Mouse (Mus musculus) mesoderm, embryonic 11.5 days (tissue): ENCODE data around the gene Cbln1.

ENCODE experiments used
- DNase-seq: peaks from one replicate; pipeline ENCODE4 v3.0.0-alpha.2; 2012; ENCODE audit warnings: low read depth, low spot score

The Cbln1 gene

GRCm38 (mm10) chr8:87469931-87470833 lies 2.2 kb downstream of the Cbln1 start:
- DNase-seq = peak; percentile 30

DNA sequence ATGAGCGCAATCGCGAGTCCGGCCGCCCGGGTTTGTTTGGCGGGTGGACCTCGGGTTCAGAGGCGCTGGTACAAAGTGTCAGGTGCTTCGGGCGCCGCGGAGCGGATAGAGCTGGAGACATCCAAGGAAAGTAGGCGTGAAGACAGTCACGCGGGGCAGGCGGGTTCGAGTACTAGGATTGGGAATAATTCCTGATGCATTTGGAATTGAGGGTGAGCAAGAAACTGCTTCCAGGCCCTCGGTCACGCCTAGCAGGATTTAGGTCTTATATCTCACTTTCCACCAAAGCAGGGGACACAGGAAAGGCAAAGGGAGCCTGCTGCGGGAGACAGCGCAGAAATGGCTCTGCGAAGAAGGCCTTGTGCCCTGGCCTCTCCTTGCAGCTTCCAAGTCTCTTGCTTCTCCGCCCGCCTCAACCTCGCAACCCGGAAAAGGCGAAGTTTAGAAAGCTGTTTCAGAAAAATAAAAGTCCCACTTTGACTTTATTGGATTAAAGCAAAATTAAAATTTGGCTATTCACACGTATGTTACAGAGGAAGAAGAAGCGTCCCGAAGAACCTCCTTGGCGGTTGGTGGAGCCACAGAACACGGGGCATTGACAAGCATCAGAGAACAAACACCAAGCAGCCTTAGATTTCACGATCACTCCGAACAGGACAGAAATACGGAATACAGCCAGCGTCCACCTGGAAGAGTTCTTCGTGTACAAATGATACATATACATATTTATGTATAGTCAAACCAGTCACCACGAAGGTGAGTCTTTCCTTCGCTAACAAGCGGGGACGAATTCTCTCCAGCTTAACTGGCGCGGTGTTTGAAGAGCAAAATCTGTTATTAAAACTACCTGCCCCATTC lies 3.2 kb downstream of the Cbln1 start:
- peak; percentile 20 for DNase-seq

GRCm38 (mm10) chr8:87468416-87468957 lies 3.9 kb downstream of the Cbln1 start:
- DNase-seq = peak; percentile 21

GRCm38 (mm10) chr8:87467906-87468305 lies 4.5 kb downstream of the Cbln1 start:
- DNase-seq = no peak

- no peak for DNase-seq
Observed at GRCm38 (mm10) chr8:87466936-87467602, 5.3 kb downstream of the Cbln1 start.

GRCm38 (mm10) chr8:87466335-87466734 lies 6.1 kb downstream of the Cbln1 start:
- no peak for DNase-seq

GRCm38 (mm10) chr8:87464446-87464845 lies 8.0 kb downstream of the Cbln1 start:
- DNase-seq = no peak

DNA sequence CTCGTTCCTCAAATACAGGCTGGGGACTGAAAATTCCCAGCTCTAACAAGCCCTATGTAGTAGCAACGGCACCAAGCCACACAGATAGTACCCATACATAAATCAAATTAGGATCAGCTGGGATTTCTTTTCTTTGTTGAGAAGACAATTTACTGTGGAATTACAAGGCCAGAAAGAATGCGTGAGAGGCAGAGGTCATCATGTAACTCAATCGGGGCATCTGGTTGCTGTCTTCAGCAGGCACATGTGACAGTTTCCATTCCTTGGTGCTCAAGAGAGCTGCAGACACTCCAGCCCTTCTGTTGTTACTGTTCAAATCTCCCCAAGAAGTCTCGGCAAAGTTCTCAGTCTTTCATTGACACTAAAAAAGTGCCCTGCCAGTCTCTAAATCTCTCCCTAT lies 10.6 kb downstream of the Cbln1 start:
- DNase-seq = peak; percentile 60

DNA sequence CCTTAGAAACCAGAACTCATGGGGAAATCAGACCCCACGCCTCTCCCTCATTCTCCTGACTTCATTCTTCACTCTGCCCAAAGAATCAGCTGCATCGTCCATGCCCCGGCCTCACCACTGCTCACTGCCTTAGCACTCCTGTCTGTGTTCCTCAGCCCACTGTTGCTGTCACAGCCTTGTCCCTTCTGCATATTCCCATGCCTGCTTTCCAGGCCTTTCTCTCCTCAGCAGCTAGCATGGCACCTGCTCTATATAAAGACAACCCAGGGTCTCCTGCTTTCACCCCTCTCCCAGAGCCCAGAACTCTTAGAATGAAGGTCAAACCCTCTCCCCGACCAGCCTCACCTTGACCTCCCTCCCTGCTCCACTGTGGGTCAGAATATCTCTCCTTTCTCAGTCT lies 15.5 kb downstream of the Cbln1 start:
- no peak for DNase-seq

- no peak for DNase-seq
Observed at GRCm38 (mm10) chr8:87452815-87453214, 19.6 kb downstream of the Cbln1 start.

DNA sequence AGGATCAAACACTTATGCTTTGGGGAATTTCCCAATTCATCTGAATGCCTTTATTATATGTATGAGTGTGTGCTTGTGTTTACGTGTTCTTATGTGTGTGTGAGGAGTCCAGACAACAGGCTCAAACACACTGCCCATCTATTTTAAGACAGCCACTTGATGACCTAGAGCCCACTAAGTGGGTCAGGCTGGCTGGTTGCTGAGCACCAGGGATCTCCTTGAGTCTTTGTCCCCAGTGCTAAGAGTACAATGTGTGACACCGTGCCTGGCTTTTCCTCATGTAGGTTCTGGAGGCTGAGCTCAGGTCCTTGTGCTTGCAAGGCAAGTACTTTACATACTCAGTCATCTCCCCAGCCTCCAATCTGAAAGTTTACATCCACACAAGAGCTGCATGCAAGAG lies 20.7 kb downstream of the Cbln1 start:
- DNase-seq = no peak

GRCm38 (mm10) chr8:87434592-87434991 lies 37.8 kb downstream of the Cbln1 start:
- no peak for DNase-seq

DNA sequence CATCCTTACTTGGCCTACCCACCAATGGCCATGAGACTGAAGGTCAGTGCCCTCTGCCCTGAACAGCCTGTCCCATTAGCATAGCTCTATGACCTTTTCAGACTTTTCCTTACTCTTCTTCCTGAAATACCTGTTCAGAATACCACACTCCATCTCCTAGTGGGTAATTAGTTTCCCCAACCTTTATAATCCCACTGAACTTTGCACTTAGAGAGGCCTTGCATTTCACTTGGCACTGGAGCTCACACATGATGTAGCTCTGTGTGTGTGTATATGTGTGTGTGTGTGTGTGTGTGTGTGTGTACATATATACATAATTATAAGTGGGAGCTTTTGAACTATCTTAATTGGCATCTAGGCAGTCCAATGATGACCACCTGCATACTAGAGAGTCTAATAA lies 45.2 kb downstream of the Cbln1 start:
- no peak for DNase-seq

- no peak for DNase-seq
Observed at GRCm38 (mm10) chr8:87424706-87425105, 47.7 kb downstream of the Cbln1 start.

DNA sequence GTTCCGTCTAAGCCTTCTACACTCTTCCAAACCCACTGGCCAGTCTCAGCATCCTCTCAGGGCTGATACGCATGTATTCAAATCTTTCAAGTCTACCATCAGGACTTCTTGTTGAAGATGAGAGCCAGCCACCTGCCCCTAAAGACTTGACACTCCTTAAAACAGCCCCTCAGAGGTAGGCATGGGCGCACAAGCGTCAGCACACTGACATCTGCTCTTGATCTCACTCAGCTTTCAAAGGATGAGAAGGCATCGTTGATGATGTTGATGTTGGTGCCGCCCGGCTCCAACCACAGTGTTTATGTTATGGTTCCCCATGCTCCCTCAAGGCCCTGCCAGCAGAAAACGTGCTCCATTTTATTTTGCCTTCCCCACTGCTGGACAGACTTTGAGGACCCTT lies 50.7 kb downstream of the Cbln1 start:
- no peak for DNase-seq
